Comparison of ENCODE assay signal across 20 mouse cellular contexts in the genomic region with DNA sequence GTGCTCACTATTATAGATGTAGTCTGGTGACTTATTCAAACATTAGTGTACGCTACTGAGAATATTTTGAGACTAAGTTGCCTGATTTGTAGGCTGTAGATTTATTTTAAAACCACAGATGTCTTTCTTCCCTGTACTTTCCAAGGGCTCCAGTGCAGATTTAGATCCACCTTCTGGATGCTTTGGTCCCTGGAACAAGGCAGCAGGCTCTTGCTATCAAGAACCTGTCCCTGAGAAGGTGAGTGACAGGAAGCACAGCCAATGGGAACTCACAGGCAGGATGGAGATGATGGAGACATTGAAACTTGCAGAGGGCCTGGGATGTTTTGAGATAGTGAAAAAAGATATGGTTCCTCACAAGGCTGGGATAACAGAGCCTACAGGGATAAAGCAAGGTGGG.
DNase-seq lines count a peak whose midpoint lies in the region; ATAC-seq and TF ChIP-seq lines count a peak whose summit lies in the region.
"Had no signal": no experiment of that assay in that cellular context is flagged by ENCODE, and none has a peak within 500 bp of the region (broad histone marks: within the 10 kb centered on the region; RNA-seq: fewer than 3 reads in every experiment).

No protein-coding gene starts in this region.

- no peak for DNase-seq in frontal cortex, postnatal 10 days (ENCODE audit: low spot score in 2 of 2)
- peak; percentile 5 for DNase-seq in lung, postnatal 14 days
- no peak for DNase-seq in lung, postnatal 0 days (ENCODE audit: low spot score)
- peak; percentile 13 to 15 for DNase-seq in left cerebral cortex, postnatal 36 days (ENCODE audit: low spot score in 2 of 2)
- DNase-seq: adrenal gland, postnatal 10 days; cerebellum, adult 11-12 months; cerebellum, adult 9-10 months; cerebellum, postnatal 36 days; gastrocnemius, adult 2 months; gastrocnemius, postnatal 25 days; heart, adult 11 months; heart, postnatal 10 days had no signal

- H3K27ac ChIP-seq in lung, postnatal 0 days (ENCODE audit: low read length), result no peak overlapping the region
- no peak overlapping the region for H3K27ac ChIP-seq in forebrain, embryonic 15.5 days (replicated peaks)
- H3K27ac ChIP-seq: embryonic facial prominence, embryonic 10.5 days; forebrain, embryonic 13.5 days; gastrocnemius, adult 2 months; heart, embryonic 10.5 days; hindbrain, embryonic 13.5 days; hindbrain, postnatal 0 days had no signal

- ATAC-seq in frontal cortex, adult (ENCODE audit: low TSS enrichment), result peak; percentile 97
- ATAC-seq in lung, postnatal 0 days, result no peak
- no peak for ATAC-seq in granulocyte monocyte progenitor cell, adult 5-6 weeks (replicated peaks; ENCODE audit: poor library complexity, severe bottlenecking)
- no peak for ATAC-seq in forebrain, embryonic 15.5 days (replicated peaks)
- ATAC-seq: forebrain, embryonic 13.5 days; hindbrain, postnatal 0 days had no signal

- WGBS in lung, postnatal 0 days, result 54% methylated on average over 1 of the region's 1 CpGs
- WGBS in forebrain, embryonic 15.5 days, result 95% methylated on average over 1 of the region's 1 CpGs

- TF ChIP-seq CTCF in lung, postnatal 0 days (IDR thresholded peaks at IDR 0.05), result no peak

- H3K27me3 ChIP-seq in lung, postnatal 0 days (replicated peaks; ENCODE audit: insufficient read depth, low read length), result no peaks in the 10 kb centered on the region
- no peaks in the 10 kb centered on the region for H3K27me3 ChIP-seq in forebrain, embryonic 15.5 days
- H3K27me3 ChIP-seq: forebrain, embryonic 13.5 days; hindbrain, embryonic 13.5 days had no signal

- H3K9me3 ChIP-seq in lung, postnatal 0 days (ENCODE audit: low read length), result no peaks in the 10 kb centered on the region
- no peaks in the 10 kb centered on the region for H3K9me3 ChIP-seq in forebrain, embryonic 15.5 days
- H3K9me3 ChIP-seq: embryonic facial prominence, embryonic 10.5 days; forebrain, embryonic 13.5 days; heart, embryonic 10.5 days; hindbrain, embryonic 13.5 days had no signal

- no peaks in the 10 kb centered on the region for H3K4me1 ChIP-seq in lung, postnatal 0 days (ENCODE audit: insufficient read depth, low read depth, low read length)
- H3K4me1 ChIP-seq in forebrain, embryonic 15.5 days, result no peaks in the 10 kb centered on the region
- H3K4me1 ChIP-seq: embryonic facial prominence, embryonic 10.5 days; forebrain, embryonic 13.5 days; heart, embryonic 10.5 days had no signal

- TF ChIP-seq EP300 in lung, postnatal 0 days (IDR thresholded peaks at IDR 0.05), result no peak

- H3K36me3 ChIP-seq in lung, postnatal 0 days (ENCODE audit: insufficient read depth, low read length), result no peaks in the 10 kb centered on the region
- H3K36me3 ChIP-seq in forebrain, embryonic 15.5 days, result no peaks in the 10 kb centered on the region
- H3K36me3 ChIP-seq: embryonic facial prominence, embryonic 10.5 days; heart, embryonic 10.5 days; hindbrain, embryonic 13.5 days had no signal

- intact Hi-C loops in left cerebral cortex, postnatal 36 days (cut with DNase I), result no loop called here

- no peak overlapping the region for H3K4me3 ChIP-seq in lung, postnatal 0 days (ENCODE audit: low read depth, low read length)
- H3K4me3 ChIP-seq in forebrain, embryonic 15.5 days, result no peak overlapping the region
- H3K4me3 ChIP-seq: embryonic facial prominence, embryonic 10.5 days; forebrain, embryonic 13.5 days; gastrocnemius, adult 2 months; heart, embryonic 10.5 days; hindbrain, embryonic 13.5 days had no signal

- no peak overlapping the region for H3K9ac ChIP-seq in lung, postnatal 0 days (replicated peaks; ENCODE audit: low read depth)
- H3K9ac ChIP-seq in forebrain, embryonic 15.5 days (replicated peaks), result no peak overlapping the region
- H3K9ac ChIP-seq: forebrain, embryonic 13.5 days; hindbrain, embryonic 13.5 days had no signal

- H3K4me2 ChIP-seq in lung, postnatal 0 days (replicated peaks; ENCODE audit: low read depth, low read length), result no peak overlapping the region
- no peak overlapping the region for H3K4me2 ChIP-seq in forebrain, embryonic 15.5 days (replicated peaks)
- H3K4me2 ChIP-seq: forebrain, embryonic 13.5 days; hindbrain, embryonic 13.5 days had no signal

Comparison
In these comparisons a context has a peak if more than half of its experiments do, and no peak if none do; other contexts are left out.
1. DNase-seq: peak in lung, postnatal 14 days (single experiment) and left cerebral cortex, postnatal 36 days (2 of 2); none in frontal cortex, postnatal 10 days (0 of 2) and lung, postnatal 0 days (single experiment).